Mouse (Mus musculus) heart, postnatal 4 days (tissue): ENCODE data around the gene Tjp2. TPM values are rescaled to one million over a fixed set of nuclear protein-coding genes. Genes with fewer than 3 reads are reported as not detected.

Experiments
- DNase-seq: peaks from one replicate; pipeline ENCODE4 v3.0.0; 2021
- total RNA-seq, 2 experiments: library from RNA; stranded (reverse); gene quantifications; 2 replicates each; pipeline ENCODE4 v1.2.3; 2021

Gene Tjp2
- total RNA-seq, 2 experiments from 2014 or later = 36.9 to 37.7 TPM

DNA sequence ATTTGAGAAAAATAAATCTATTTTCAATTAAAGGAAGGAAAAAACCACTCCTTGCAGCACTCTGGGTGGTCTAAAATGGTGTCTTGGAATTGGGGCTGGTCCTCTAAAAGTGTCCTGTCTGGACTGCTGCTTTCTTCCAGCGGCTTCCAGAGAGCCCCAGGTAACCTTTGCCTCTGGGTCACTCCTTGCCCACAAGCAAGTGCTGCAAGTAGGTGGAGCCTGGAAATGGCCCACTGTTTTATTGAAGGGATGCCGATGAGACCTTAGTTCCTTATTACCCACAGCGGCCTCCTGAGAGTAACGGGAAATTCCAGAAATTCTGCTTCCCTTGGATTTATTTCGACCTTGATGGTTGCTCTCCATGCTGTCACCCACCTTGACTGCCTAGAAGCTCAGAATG, 170.6 kb downstream of the Tjp2 start:
- no peak for DNase-seq

DNA sequence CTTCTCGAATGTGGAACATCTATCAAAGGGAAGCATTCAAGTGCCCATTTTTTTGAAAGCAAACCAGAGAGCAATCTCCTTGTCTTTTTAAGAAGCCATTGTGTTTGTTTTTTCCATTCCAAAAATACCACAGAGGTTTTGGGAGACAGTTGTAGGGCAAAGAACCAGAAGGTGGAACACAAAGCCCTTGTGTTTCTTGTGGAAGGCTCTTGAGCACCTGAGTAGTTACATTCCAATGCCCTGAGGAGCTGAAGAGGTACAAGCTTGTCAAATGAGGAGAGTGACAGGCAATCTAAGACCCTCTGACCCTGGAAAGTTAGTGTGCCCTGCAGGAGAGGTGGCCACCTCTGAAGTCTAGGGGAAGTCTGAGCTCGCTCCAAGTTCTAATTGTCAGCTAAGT, 174.3 kb downstream of the Tjp2 start:
- DNase-seq = no peak

DNA sequence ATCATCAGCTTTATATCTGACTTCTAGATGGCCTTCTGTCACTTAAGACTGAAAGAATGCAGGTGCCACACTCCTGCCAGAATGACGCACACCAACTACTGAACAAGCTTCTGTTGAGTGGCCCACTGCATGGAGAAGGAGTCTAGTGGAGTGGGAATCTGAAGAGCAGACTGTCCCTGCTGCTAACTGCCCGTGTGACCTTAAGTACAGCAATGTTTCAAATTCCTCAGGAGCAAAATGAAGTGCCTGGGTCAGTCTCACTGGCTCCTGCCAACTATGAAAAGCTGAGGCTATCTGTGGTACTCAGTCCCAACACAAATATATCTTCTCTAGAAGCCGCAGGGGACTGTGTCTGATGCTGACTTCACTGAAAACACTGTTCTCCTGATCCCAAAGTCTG, 175.5 kb downstream of the Tjp2 start:
- no peak for DNase-seq

DNA sequence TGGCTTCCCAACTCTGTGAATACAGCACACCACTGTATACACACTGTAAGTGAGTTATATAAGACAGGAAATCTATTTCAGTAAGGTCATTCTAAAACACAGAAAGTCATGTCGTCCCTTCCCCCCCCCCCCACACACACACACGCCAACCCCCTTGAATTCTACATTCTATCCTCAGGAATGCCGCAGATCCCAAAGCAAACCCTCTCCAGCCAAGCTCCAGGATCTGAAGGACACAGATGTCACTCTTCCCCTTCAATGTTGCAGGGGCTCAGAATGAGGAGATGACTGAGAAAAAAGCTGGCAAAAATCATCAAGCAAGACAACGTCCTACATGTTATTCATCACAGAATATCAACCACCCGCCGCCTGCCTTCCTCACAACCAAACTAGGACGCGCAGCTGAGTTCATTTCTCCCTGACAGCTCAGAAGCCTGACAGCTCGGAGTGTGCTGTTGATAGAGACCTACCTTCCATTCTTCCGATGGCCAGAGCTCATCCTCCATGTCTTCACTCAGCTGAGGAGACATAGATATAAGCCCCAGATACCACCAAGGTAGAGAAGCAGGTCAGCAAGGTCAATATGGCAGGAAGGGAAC, 178.3 kb downstream of the Tjp2 start:
- DNase-seq = peak; percentile 45

Other genes starting within 250 kb of the Tjp2 start
- 10 to 100 TPM; 85.3 to 88.9 TPM for gene Fam189a2, start 194.0 kb downstream of the Tjp2 start, total RNA-seq
- gene Fxn, start 55.6 kb upstream of the Tjp2 start, total RNA-seq = 10 to 100 TPM; 39.3 to 41.2 TPM